Mouse (Mus musculus): ENCODE measurements around the gene Tbx10. TPM values are rescaled to one million over a fixed set of nuclear protein-coding genes. Genes with fewer than 3 reads are reported as not detected.

Gene Tbx10
- total and polyA plus RNA-seq, 3 experiments, result not detected

- peaks cover 0 to 6% of the 10 kb centered on the region in 2 experiments; a peak in 2 of 4 replicates for H3K36me3 ChIP-seq (ENCODE audit: control insufficient read depth in 1 of 2, insufficient read depth in 2 of 2, low read length in 2 of 2)
- H3K4me1 ChIP-seq (ENCODE audit: control insufficient read depth in 1 of 2, insufficient read depth in 2 of 2, low read length in 2 of 2), result peaks cover 0 to 15% of the 10 kb centered on the region in 2 experiments; a peak in 2 of 4 replicates
- no peaks in the 10 kb centered on the region for H3K27me3 ChIP-seq (ENCODE audit: control insufficient read depth in 1 of 2, insufficient read depth in 2 of 2, low read length in 2 of 2)
- TF ChIP-seq TBP (IDR thresholded peaks at IDR 0.05; ENCODE audit: low read depth, low read length), result no peak
- no peak for TF ChIP-seq POLR2AphosphoS2 (IDR thresholded peaks at IDR 0.05; ENCODE audit: low read length)
- no peak for TF ChIP-seq ZKSCAN1 (IDR thresholded peaks at IDR 0.05; ENCODE audit: low read depth, low read length)
- no peak for TF ChIP-seq KAT2A (conservative IDR thresholded peaks at IDR 0.05; ENCODE audit: low read depth, low read length)
- TF ChIP-seq GATA1 (IDR thresholded peaks at IDR 0.05; ENCODE audit: low read depth, low read length), result no peak
- TF ChIP-seq SMC3 (IDR thresholded peaks at IDR 0.05; ENCODE audit: low read depth, low read length), result no peak
- TF ChIP-seq ZNF384 (IDR thresholded peaks at IDR 0.05; ENCODE audit: low read depth, low read length), result no peak
- no peak for TF ChIP-seq SIN3A (IDR thresholded peaks at IDR 0.05; ENCODE audit: low read length)
- TF ChIP-seq RCOR1 (IDR thresholded peaks at IDR 0.05; ENCODE audit: low read depth, low read length), result no peak
- no peaks in the 10 kb centered on the region for H3K9me3 ChIP-seq (replicated peaks; ENCODE audit: insufficient read depth, low read length)
- no peak overlapping the region for H3K27ac ChIP-seq (ENCODE audit: control insufficient read depth, low read depth, low read length)
- DNase-seq (ENCODE audit: low read depth, low spot score), result no peak
- H3K9ac ChIP-seq (ENCODE audit: control insufficient read depth, low read depth, low read length, poor library complexity, severe bottlenecking), result peak overlapping the region; percentile 90
- H3K79me2 ChIP-seq (ENCODE audit: control insufficient read depth, insufficient read depth, low read length, poor library complexity), result peaks cover 1% of the 10 kb centered on the region; the same call in 1 of the 2 replicates
- peak overlapping the region; percentile 80 for H3K4me3 ChIP-seq (ENCODE audit: control insufficient read depth in 1 of 2, insufficient read depth in 1 of 2, low read depth in 2 of 2, low read length in 2 of 2)
These were observed 9.2 kb downstream of the Tbx10 start for GRCm38 (mm10) chr19:4001752-4002151.

- Histone ChIP-seq H3K27ac (ENCODE audit: control insufficient read depth, low read depth, low read length) (no peak within 1 kb of the TSS), H3K36me3 (ENCODE audit: control insufficient read depth in 1 of 2, insufficient read depth in 2 of 2, low read length in 2 of 2) (peaks cover 2 to 6% of the 10 kb centered on the region in 2 experiments; a peak in 3 of 4 replicates), H3K27me3 (ENCODE audit: control insufficient read depth in 1 of 2, insufficient read depth in 2 of 2, low read length in 2 of 2) (no peaks in the 10 kb centered on the region), H3K9me3 (replicated peaks; ENCODE audit: insufficient read depth, low read length) (no peaks in the 10 kb centered on the region), H3K4me1 (ENCODE audit: control insufficient read depth in 1 of 2, insufficient read depth in 2 of 2, low read length in 2 of 2) (peaks cover 0 to 15% of the 10 kb centered on the region in 2 experiments; a peak in 2 of 4 replicates), H3K4me3 (ENCODE audit: control insufficient read depth in 1 of 2, insufficient read depth in 1 of 2, low read depth in 2 of 2, low read length in 2 of 2) (no peak within 1 kb of the TSS), H3K9ac (ENCODE audit: control insufficient read depth, low read depth, low read length, poor library complexity, severe bottlenecking) (no peak within 1 kb of the TSS), H3K79me2 (ENCODE audit: control insufficient read depth, insufficient read depth, low read length, poor library complexity) (peaks cover 1% of the 10 kb centered on the region; the same call in 1 of the 2 replicates)
- TF ChIP-seq GABPA (IDR thresholded peaks at IDR 0.05; ENCODE audit: low read depth, low read length), result no peak
- 0 out of 2 replicates have a peak, but pooled peaks have one; percentile 6 for TF ChIP-seq POLR2AphosphoS5 (IDR thresholded peaks at IDR 0.05; ENCODE audit: borderline replicate concordance, low read depth, low read length)
- DNase-seq (ENCODE audit: low read depth, low spot score), result no peak
These were observed 10.6 kb downstream of the Tbx10 start, which contains the start of gene Doc2g for GRCm38 (mm10) chr19:4003112-4003511. Doc2g (plus strand) TSS chr19:4003313.

GRCm38 (mm10) chr19:4003641-4004040, 11.1 kb downstream of the Tbx10 start:
- H3K27me3 ChIP-seq (ENCODE audit: control insufficient read depth in 1 of 2, insufficient read depth in 2 of 2, low read length in 2 of 2), result no peaks in the 10 kb centered on the region
- no peak overlapping the region for H3K9ac ChIP-seq (ENCODE audit: control insufficient read depth, low read depth, low read length, poor library complexity, severe bottlenecking)
- peaks cover 0 to 15% of the 10 kb centered on the region in 2 experiments; a peak in 2 of 4 replicates for H3K4me1 ChIP-seq (ENCODE audit: control insufficient read depth in 1 of 2, insufficient read depth in 2 of 2, low read length in 2 of 2)
- H3K36me3 ChIP-seq (ENCODE audit: control insufficient read depth in 1 of 2, insufficient read depth in 2 of 2, low read length in 2 of 2), result peaks cover 2 to 6% of the 10 kb centered on the region in 2 experiments; a peak in 3 of 4 replicates
- no peak for DNase-seq (ENCODE audit: low read depth, low spot score)
- no peak for TF ChIP-seq USF1 (IDR thresholded peaks at IDR 0.05; ENCODE audit: low read depth, low read length)
- peaks cover 1% of the 10 kb centered on the region; the same call in 1 of the 2 replicates for H3K79me2 ChIP-seq (ENCODE audit: control insufficient read depth, insufficient read depth, low read length, poor library complexity)
- no peak overlapping the region for H3K4me3 ChIP-seq (ENCODE audit: control insufficient read depth in 1 of 2, insufficient read depth in 1 of 2, low read depth in 2 of 2, low read length in 2 of 2)
- no peak overlapping the region for H3K27ac ChIP-seq (ENCODE audit: control insufficient read depth, low read depth, low read length)
- H3K9me3 ChIP-seq (replicated peaks; ENCODE audit: insufficient read depth, low read length), result no peaks in the 10 kb centered on the region

Measured in MEL (cell line).